Mouse (Mus musculus) retina, postnatal 1 day (tissue): Measurements from ENCODE around the gene Zscan29.
"Not testable (repeated sequence)": the region's sequence is repeated elsewhere in the genome, so short reads cannot be mapped to it uniquely, and the experiment has no call there.

ENCODE experiments used
- DNase-seq: peaks from one replicate; pipeline ENCODE4 v3.0.0-alpha.2; 2012

Gene Zscan29

DNA sequence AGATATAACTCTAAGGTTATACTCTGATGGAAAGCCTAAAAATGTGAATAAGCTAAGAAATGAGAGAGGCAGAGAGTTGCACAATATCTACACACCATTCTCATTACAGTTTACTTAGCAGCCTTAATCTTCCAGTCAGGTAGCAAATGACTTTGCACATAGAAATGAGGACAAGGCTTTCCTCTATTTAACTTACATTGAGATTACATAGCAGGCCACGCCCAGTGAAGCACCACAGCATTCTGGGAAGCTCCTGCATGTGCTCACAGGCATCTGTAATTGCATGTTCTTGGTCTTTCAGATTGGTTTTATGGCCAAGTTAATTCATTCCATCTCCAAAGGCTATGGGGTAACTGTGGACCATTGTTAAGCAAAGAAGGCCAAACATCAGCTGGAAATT lies 38.1 kb downstream of the Zscan29 start:
- DNase-seq, result no peak

DNA sequence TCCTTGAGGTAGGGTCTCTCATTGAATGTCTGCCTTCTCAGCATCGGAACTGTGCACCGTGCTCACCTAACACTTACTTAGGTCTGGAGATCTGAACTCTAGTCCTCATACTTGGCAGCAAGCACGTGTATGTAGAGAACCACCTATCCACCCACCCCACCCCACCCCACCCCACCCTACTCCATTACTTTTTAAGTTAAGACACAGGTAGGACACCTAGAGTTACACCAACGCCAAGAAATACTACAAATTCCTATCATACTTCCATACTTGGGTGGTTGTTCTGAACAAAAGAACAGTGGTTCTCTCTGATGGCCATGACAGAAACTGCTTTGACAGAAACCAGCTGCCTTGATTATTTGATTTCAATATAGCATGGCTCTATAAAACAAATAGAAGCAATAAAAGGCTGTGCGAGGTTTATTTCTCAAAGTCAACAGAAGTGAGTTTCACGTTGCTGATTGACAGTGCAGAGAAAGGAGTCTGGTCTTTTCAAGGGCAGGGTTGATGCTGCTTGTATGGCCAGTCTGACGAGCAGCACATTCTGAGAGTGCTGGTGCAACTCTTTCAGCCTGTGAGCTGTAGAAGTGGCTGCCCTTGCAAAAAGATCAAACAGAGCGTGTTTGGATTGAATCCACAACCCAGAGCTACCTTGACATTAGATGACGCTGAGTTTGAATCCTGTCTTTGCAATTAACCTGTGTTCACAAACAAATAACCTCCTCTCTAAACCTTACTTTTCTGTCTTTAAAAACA lies 41.9 kb downstream of the Zscan29 start:
- no peak for DNase-seq

DNA sequence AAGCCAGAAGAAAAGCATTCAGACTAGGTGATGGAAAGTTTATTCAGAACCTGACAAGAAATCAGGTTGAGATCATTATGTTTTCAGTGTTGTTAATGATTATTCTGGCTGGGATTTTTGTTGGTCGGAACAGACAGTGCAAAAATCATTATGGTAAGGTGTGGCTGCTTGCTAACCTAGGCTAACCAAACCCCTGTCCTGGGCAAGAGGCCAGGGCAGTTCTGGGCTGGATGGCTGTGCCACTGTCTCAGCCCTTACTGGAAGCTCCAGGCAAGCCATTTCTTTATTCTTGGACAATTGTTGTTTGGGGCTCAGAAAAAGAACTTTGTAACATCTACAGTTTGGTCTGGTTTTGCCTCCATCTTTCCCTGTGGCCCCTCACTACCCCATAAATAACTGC lies 43.4 kb downstream of the Zscan29 start:
- no peak for DNase-seq

DNA sequence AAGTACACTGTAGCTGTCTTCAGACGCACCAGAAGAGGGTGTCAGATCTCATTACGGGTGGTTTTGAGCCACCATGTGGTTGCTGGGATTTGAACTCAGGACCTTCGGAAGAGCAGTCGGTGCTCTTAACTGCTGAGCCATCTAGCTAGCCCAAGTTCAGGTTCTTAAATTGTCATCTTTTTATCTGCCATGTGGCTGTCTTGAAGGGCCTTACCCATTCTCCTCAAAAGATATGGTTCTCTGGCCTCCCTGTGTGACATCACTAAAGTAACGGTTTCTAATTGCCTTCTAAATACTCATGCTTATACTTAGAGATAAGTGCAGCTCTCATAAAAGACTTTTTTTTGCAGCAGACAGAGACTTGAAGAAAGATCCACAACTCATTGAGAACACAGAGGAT lies 44.6 kb downstream of the Zscan29 start:
- not testable (repeated sequence) for DNase-seq

DNA sequence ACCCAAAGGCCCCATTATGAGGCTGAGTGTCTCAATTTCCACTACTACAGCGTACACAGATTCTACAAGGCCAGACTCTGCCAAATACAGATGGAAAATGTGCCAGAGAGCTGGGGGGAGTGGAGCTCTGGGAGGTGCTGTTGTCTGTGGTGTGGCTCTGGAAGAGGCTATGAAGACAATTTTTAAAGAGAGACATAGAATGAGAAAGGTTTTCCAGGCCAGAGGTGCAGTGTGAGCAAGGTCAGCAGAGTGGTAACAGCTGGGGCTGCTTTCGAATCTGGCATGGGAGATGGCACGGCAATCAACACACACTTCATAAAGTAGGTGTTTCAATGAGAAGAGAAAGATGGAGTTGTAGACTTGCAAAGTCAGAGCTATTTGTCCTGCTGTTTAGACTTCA lies 51.7 kb downstream of the Zscan29 start:
- DNase-seq, result no peak

DNA sequence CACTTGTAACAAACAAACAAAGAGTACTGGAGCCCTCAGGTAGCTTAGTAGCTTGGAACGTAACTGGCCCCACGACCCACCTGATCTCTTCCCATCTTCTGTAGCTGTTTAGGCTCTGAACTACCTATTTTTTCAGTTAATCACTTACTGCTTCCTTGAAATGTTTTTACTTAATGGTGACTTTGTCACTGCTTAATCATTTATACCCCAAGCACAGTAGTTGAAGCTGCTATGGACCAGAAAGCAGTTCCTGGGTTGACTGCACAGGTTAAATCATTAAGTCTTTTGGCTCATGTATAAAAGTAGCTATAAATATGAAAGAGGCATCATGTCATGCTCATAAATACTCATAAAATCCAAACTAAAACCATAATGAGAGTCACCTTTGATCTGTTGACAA lies 55.5 kb downstream of the Zscan29 start:
- no peak for DNase-seq

DNA sequence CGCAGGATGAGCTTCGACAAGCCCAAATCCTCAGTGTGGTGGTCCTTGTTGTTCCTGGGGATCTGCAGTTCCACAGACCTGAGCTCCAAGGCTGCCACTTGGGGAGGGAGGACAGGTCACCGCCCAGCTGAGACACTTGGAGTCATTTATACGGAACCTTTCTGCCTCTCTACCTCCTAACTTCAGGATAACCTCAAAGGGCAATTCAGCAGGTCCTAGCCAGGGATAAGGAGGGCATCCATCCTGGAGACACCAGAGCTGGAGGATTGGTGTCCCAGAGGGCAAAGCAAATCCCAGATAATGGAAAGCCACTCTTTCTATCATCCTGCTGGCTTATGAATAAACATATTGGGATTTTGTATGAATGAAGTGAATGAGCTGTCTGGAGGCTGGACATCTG lies 61.2 kb downstream of the Zscan29 start, which contains the start of gene Tgm7:
Gene Tgm7 (minus strand): TSS at position 101 of the 400 bp plus-strand sequence.
- no peak for DNase-seq
